Mouse (Mus musculus): ENCODE data around the gene Ppp1cc. TPM values are rescaled to one million over a fixed set of nuclear protein-coding genes. Genes with fewer than 3 reads are reported as not detected.

The Ppp1cc gene
- polyA plus RNA-seq (2012; fragmentation: generic; extraction: Trizol) = 100 to 1,000 TPM in 1 of 2 experiments, 10 to 100 TPM in 1; 86.4 to 107 TPM

GRCm38 (mm10) chr5:122157827-122158381 lies at the start of gene Ppp1cc:
TSS of gene Ppp1cc (plus strand) at chr5:122158278.

GRCm38 (mm10) chr5:122140723-122141122 lies 17.4 kb upstream of the Ppp1cc start, which contains the start of gene Ccdc63:
TSS of gene Ccdc63 (minus strand) at chr5:122140823.

GRCm38 (mm10) chr5:122206475-122206874 lies 48.4 kb downstream of the Ppp1cc start, which contains the start of gene Hvcn1:
TSS of gene Hvcn1 (plus strand) at chr5:122206804.

Other genes with a start within 250 kb of the Ppp1cc start
- under 1 TPM; 0.01 to 0.22 TPM for gene Cux2, start 108.2 kb upstream of the Ppp1cc start, polyA plus RNA-seq (2012; fragmentation: generic; extraction: Trizol)
- under 1 TPM in 1 of 2 experiments, not detected in 1; 0.27 TPM for gene Myl2, start 57.3 kb upstream of the Ppp1cc start, polyA plus RNA-seq (2012; fragmentation: generic; extraction: Trizol)
- under 1 TPM in 1 of 2 experiments, not detected in 1; 0.01 TPM for gene Ccdc63, start 17.5 kb upstream of the Ppp1cc start, polyA plus RNA-seq (2012; fragmentation: generic; extraction: Trizol)
- 1 to 10 TPM in 1 of 2 experiments, under 1 TPM in 1; 0.13 to 1.2 TPM for gene Hvcn1, start 48.5 kb downstream of the Ppp1cc start, polyA plus RNA-seq (2012; fragmentation: generic; extraction: Trizol)
- 10 to 100 TPM in 1 of 2 experiments, 1 to 10 TPM in 1; 1.5 to 10.4 TPM for gene Tctn1, start 106.2 kb downstream of the Ppp1cc start, polyA plus RNA-seq (2012; fragmentation: generic; extraction: Trizol)
- 1 to 10 TPM in 1 of 2 experiments, under 1 TPM in 1; 0.90 to 5.1 TPM for gene Pptc7, start 126.1 kb downstream of the Ppp1cc start, polyA plus RNA-seq (2012; fragmentation: generic; extraction: Trizol)
- gene Rad9b, start 196.0 kb downstream of the Ppp1cc start, polyA plus RNA-seq (2012; fragmentation: generic; extraction: Trizol) = 1 to 10 TPM in 1 of 2 experiments, under 1 TPM in 1; 0.30 to 2.7 TPM
- 10 to 100 TPM; 52.4 to 88.6 TPM for gene Vps29, start 196.1 kb downstream of the Ppp1cc start, polyA plus RNA-seq (2012; fragmentation: generic; extraction: Trizol)
- 10 to 100 TPM in 1 of 2 experiments, 1 to 10 TPM in 1; 4.6 to 18.8 TPM for gene Gpn3, start 213.6 kb downstream of the Ppp1cc start, polyA plus RNA-seq (2012; fragmentation: generic; extraction: Trizol)
- gene Fam216a, start 214.1 kb downstream of the Ppp1cc start, polyA plus RNA-seq (2012; fragmentation: generic; extraction: Trizol) = 10 to 100 TPM; 27.4 to 57.3 TPM
- 100 to 1,000 TPM; 125 to 199 TPM for gene Arpc3, start 233.6 kb downstream of the Ppp1cc start, polyA plus RNA-seq (2012; fragmentation: generic; extraction: Trizol)

All from C3H10T1/2 (cell line).